Mouse (Mus musculus) gastrocnemius, postnatal 10 days (tissue): ENCODE measurements around the gene Rhoh. TPM values are rescaled to one million over a fixed set of nuclear protein-coding genes. Genes with fewer than 3 reads are reported as not detected.

Source experiments
- DNase-seq: peaks from one replicate; pipeline ENCODE4 v3.0.0; 2021; ENCODE audit warnings: mixed read lengths
- total RNA-seq, 2 experiments: library from RNA; stranded (reverse); gene quantifications; 2 replicates each; pipeline ENCODE4 v1.2.3; 2021

Rhoh gene
- total RNA-seq, 2 experiments from 2014 or later, result 1.2 to 2.1 TPM

DNA sequence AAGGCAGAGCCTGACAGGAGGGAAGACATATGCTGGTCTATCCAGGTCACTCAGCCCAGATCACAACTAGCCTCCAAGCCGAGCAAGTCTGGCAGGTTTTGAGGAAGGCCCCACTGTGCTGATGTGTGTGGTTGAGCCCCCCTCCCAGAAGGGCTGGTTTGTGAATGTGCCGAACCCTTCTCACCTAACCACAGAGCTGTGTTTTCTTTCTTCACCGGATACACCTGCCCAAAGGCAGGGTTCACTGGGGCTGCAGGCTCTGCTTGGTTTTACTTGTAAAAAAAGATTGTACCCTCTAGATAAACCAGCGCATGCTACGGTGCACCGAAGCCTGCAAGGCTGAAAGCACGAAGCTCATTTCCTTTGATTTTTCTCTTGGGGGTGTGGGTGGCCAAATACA lies 68.1 kb downstream of the Rhoh start:
- DNase-seq, result no peak

DNA sequence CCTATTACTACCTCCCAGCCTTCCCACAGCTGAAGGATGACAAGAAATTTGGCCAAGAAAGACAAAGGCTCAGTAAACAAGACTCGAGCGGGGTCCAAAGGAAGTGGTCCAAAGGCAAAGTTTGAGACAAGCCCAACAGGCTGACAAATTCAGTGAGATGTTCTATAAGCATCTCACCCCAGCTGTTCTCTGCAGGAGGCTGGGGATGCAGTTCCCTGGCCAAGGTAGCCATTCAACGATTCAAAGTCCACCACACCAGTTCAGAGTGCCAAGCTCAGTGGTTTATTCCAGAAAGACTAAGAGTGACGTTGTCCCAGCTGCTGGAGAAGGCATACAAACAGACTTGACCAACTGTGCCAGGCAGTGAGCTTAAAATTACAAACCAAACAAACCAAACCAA lies 69.2 kb downstream of the Rhoh start:
- DNase-seq, result no peak

DNA sequence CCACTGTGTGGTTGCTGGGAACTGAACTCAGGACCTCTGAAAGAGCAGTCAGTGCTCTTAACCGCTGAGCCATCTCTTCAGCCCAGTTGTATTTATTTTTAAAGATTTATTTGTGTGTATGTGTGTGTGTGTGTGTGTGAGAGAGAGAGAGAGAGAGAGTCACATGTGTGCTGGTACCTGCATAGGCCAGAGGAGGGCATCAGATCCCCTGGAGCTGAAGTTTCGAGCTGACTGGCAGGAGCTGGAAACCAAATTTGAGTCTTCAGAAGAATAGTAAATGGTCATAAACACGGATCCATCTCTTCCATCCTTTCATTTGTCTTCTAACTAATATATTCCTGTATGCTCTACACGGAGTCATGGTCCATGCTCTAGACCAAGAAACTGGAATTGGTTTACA lies 72.2 kb downstream of the Rhoh start:
- DNase-seq, result no peak

DNA sequence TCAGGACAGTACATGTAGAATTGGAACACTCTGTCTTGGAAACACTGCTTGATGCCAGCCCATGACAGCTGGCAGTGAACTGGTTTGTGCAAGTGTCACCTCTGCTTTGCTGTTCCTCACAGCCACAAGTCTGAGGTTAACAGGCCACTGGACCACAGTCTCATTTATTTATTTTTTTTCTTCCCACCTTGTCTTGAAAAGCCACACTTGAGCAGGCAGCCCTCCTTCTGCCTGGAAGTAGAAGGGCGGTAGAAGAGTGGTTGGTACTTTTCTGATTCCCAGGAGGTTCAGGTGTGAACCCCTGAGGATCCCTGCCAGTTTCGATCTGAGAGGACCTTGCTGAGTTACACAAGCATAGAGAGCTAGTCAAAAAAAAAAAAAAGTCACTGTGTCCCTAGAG lies 72.8 kb downstream of the Rhoh start:
- no peak for DNase-seq

DNA sequence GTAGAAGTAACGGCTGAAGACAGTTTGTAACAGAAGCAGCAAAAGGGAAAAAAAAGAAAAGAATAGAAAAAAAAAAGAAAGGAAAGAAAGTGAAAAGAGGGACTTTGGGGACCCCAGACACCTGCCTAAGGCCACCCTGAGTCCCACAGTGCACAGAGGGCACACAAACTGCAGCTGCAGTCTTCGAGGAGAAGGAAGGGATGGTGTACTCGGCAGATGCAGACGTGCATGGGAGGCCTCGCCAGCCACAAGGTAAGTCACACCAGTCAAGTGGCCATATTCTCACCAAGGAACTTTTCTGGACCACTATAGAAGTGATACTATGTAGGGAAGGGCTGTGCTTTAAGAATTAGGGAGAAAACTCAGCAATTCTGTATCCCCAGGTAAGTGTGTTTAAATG lies 73.8 kb downstream of the Rhoh start, which contains the start of gene Chrna9:
Gene Chrna9, plus strand, starts transcription at position 139 of the 400 bp plus-strand sequence.
- DNase-seq, result no peak

DNA sequence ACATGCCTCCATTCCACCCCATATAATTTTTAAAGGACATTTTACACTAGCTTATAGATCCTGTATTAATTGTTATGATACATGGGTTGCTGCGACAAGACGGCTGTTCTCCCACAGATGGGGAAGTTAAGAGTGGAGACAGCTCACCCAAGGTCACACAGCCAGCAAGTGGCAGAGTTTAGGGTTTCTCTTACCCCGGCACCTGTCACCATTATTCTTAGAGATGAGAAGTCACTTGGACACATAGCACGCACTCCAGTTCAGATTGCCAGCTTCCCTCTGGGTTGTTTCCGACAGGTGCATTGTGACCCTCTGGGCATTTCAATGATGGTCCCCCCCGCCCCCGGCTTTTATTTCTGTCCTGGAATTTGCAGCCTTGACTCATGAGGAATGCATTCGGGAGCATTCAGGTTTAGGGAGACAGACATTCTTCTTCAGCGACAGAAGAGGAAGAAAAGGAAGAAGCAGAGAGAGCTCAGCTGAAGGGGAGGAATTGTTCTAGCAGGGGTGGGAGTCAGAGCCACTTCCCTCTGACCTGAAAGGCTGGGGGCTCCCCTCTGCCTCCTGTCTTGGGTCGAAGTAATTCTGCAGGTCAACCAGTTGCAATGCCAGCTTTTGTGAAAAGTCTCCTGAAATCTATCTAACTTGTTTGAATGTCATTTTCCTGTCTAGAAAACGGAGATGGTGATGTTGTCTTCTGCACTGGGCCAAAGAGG lies 76.2 kb downstream of the Rhoh start:
- peak; percentile 18 for DNase-seq

DNA sequence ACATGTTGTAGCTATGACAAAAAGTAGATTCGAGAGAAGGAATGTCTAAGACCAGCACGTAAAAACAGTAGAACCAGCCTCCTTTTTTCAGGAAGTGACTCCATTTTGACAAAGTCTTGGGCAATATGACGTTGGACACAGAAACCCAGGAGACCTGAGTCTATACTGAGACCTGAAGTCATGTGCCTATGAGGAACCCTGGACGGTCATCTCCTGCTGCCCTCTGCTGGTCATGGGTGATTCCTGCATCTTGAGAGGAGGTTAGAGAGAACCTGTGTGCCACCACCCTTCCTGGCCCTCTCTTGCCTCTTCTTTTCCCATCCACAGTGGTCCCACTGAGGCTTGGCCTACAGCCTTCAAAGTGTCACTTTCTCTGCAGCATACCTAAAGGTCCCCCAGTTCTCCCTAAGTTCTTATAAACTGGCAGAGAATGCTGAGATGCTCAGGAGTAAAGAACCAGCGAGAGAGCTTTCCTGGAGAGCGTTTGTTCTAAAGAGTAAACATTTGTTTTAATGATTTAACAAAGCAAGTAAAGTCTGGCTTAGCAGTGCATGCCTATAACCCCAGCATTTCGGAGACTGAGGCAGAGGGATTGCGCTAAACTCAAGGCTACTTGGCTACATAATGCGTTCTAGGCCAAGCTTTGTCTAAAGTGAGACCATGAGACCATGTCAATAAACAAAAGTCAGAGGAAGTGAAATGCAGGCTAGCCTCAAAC lies 77.1 kb downstream of the Rhoh start:
- DNase-seq, result peak; percentile 83

DNA sequence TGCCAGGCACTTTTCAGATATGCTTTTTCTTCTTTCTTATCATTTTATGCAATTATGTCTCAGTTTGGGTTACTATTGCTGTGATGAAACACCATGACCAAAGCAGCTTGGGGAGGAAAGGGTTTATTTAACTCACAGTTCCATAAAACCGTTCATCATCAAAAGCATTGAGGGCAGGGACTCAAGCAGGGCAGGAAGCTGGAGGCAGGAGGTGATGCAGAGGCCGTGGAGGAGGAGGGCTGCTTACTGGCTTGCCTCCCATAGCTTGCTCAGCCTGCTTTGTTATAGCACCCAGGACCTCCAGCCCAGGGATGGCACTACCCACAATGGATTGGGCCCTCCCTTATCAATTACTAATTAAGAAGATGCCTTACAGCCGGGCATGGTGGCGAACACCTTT lies 80.1 kb downstream of the Rhoh start:
- DNase-seq, result no peak

Other genes starting within 250 kb of the Rhoh start
- gene Pds5a, start 162.9 kb upstream of the Rhoh start, total RNA-seq, result 10 to 100 TPM; 47.5 to 59.1 TPM
- gene N4bp2, start 97.7 kb upstream of the Rhoh start, total RNA-seq, result 10 to 100 TPM; 23.4 to 30.2 TPM
- gene Chrna9, start 73.7 kb downstream of the Rhoh start, total RNA-seq, result 10 to 100 TPM in 1 of 2 experiments, 1 to 10 TPM in 1; 7.2 to 16.1 TPM
- under 1 TPM in 1 of 2 experiments, not detected in 1; 0.23 TPM for gene 9130230L23Rik, start 143.1 kb downstream of the Rhoh start, total RNA-seq